ENCODE assay signal across 27 mouse cellular contexts in the genomic region with DNA sequence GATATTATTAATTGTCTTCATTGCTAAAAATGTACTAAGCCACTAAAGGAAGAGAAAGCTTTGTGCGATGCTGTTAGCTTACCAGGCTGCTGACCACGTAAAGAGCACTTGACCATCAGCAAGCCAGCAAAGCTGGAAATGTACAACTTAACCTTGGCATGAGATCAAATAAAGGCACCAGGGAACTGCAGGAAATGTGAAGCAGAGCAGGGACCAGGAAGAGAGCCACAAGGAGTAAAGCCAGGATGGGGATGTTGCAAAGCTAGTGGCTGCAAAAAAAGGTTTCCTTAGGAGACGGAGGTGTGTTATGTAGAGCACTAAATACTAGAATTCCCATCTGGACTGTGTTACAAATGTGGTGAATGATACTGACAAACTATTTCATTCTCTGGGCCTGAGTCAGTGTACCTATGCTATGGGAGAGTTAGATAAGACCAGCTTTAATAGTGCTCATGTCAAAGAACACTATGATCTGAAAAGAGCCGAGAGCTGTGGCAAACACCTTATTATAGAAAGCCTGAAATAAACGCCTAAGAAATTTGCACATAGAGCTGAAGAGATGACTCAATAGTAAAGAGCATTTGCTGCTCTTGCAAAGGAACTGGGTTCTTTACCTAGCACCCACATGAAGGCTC.
DNase-seq lines count a peak whose midpoint lies in the region; ATAC-seq and TF ChIP-seq lines count a peak whose summit lies in the region.
"Had no signal": no experiment of that assay in that cellular context is flagged by ENCODE, and none has a peak within 500 bp of the region (broad histone marks: within the 10 kb centered on the region; RNA-seq: fewer than 3 reads in every experiment).

No protein-coding gene starts in this region.

- TF ChIP-seq POLR2A in limb, embryonic 14.5 days (IDR thresholded peaks at IDR 0.05; ENCODE audit: borderline replicate concordance, extremely low read depth, insufficient read depth, insufficient read length) = no peak

- peak; percentile 55 for ATAC-seq in heart, embryonic 16.5 days (replicated peaks; ENCODE audit: extremely low read depth, insufficient read depth, low FRiP score)
- ATAC-seq in limb, embryonic 14.5 days (ENCODE audit: low FRiP score, low read depth) = no peak
- ATAC-seq in forebrain, embryonic 14.5 days = no peak
- ATAC-seq: activated CD4-positive, CD25-positive, alpha-beta regulatory T cell, adult 4 months; hindbrain, embryonic 16.5 days; intestine, embryonic 15.5 days had no signal

- 31% methylated on average over 5 of the region's 5 CpGs for WGBS in heart, embryonic 16.5 days
- 87% methylated on average over 5 of the region's 5 CpGs for WGBS in limb, embryonic 14.5 days
- WGBS in limb, embryonic 10.5 days = 87% methylated on average over 5 of the region's 5 CpGs
- 91% methylated on average over 5 of the region's 5 CpGs for WGBS in forebrain, embryonic 14.5 days

- H3K9me3 ChIP-seq in heart, embryonic 16.5 days (replicated peaks; ENCODE audit: control insufficient read depth, low read length) = no peaks in the 10 kb centered on the region
- no peaks in the 10 kb centered on the region for H3K9me3 ChIP-seq in limb, embryonic 14.5 days (ENCODE audit: control insufficient read depth, low read length)
- H3K9me3 ChIP-seq in limb, embryonic 10.5 days (replicated peaks) = no peaks in the 10 kb centered on the region
- H3K9me3 ChIP-seq in forebrain, embryonic 14.5 days (replicated peaks; ENCODE audit: control insufficient read depth, low read length) = no peaks in the 10 kb centered on the region
- H3K9me3 ChIP-seq: embryonic facial prominence, embryonic 13.5 days; forebrain, embryonic 12.5 days; heart, embryonic 10.5 days; hindbrain, embryonic 10.5 days; intestine, embryonic 15.5 days; limb, embryonic 13.5 days; liver, embryonic 13.5 days had no signal

- H3K27ac ChIP-seq in heart, embryonic 16.5 days (ENCODE audit: low read length) = peak overlapping the region; percentile 36
- H3K27ac ChIP-seq in limb, embryonic 14.5 days (replicated peaks; ENCODE audit: low read depth, low read length) = no peak overlapping the region
- H3K27ac ChIP-seq in limb, embryonic 10.5 days = no peak overlapping the region
- no peak overlapping the region for H3K27ac ChIP-seq in forebrain, embryonic 14.5 days (ENCODE audit: low read depth, low read length)
- H3K27ac ChIP-seq: embryonic facial prominence, embryonic 13.5 days; forebrain, embryonic 12.5 days; heart, embryonic 10.5 days; hindbrain, embryonic 10.5 days; intestine, embryonic 15.5 days; limb, embryonic 13.5 days; liver, embryonic 13.5 days had no signal

- no peak overlapping the region for H3K9ac ChIP-seq in heart, embryonic 16.5 days (ENCODE audit: low read length)
- peak overlapping the region; percentile 12; the same call in 1 of the 2 replicates for H3K9ac ChIP-seq in limb, embryonic 14.5 days (ENCODE audit: low read depth, low read length, severe bottlenecking)
- H3K9ac ChIP-seq in forebrain, embryonic 14.5 days (ENCODE audit: low read length) = no peak overlapping the region
- H3K9ac ChIP-seq: embryonic facial prominence, embryonic 13.5 days; forebrain, embryonic 12.5 days; intestine, embryonic 15.5 days; limb, embryonic 13.5 days; liver, embryonic 13.5 days had no signal

- H3K36me3 ChIP-seq in heart, embryonic 16.5 days (ENCODE audit: control insufficient read depth, insufficient read depth) = no peaks in the 10 kb centered on the region
- no peaks in the 10 kb centered on the region for H3K36me3 ChIP-seq in limb, embryonic 14.5 days (ENCODE audit: control insufficient read depth, insufficient read depth, low read length)
- H3K36me3 ChIP-seq in limb, embryonic 10.5 days = no peaks in the 10 kb centered on the region
- H3K36me3 ChIP-seq in forebrain, embryonic 14.5 days (ENCODE audit: control insufficient read depth, insufficient read depth, low read length) = no peaks in the 10 kb centered on the region
- H3K36me3 ChIP-seq: embryonic facial prominence, embryonic 13.5 days; forebrain, embryonic 12.5 days; heart, embryonic 10.5 days; hindbrain, embryonic 10.5 days; intestine, embryonic 15.5 days; limb, embryonic 13.5 days; liver, embryonic 13.5 days had no signal

- no peaks in the 10 kb centered on the region for H3K27me3 ChIP-seq in heart, embryonic 16.5 days (ENCODE audit: control insufficient read depth, insufficient read depth, low read length)
- H3K27me3 ChIP-seq in limb, embryonic 14.5 days (ENCODE audit: control insufficient read depth, insufficient read depth, low read length) = no peaks in the 10 kb centered on the region
- H3K27me3 ChIP-seq in limb, embryonic 10.5 days (ENCODE audit: low read depth, poor library complexity, severe bottlenecking) = no peaks in the 10 kb centered on the region
- H3K27me3 ChIP-seq in forebrain, embryonic 14.5 days (replicated peaks; ENCODE audit: control insufficient read depth, insufficient read depth, low read length) = no peaks in the 10 kb centered on the region
- H3K27me3 ChIP-seq: embryonic facial prominence, embryonic 13.5 days; forebrain, embryonic 12.5 days; intestine, embryonic 15.5 days; limb, embryonic 13.5 days; liver, embryonic 13.5 days had no signal

- H3K4me3 ChIP-seq in heart, embryonic 16.5 days (ENCODE audit: low read length) = no peak overlapping the region
- H3K4me3 ChIP-seq in limb, embryonic 14.5 days (replicated peaks; ENCODE audit: low read length) = no peak overlapping the region
- no peak overlapping the region for H3K4me3 ChIP-seq in limb, embryonic 10.5 days
- H3K4me3 ChIP-seq in forebrain, embryonic 14.5 days (ENCODE audit: low read depth, low read length) = no peak overlapping the region
- H3K4me3 ChIP-seq: embryonic facial prominence, embryonic 13.5 days; erythroblast, embryonic 14.5 days; forebrain, embryonic 12.5 days; heart, embryonic 10.5 days; hindbrain, embryonic 10.5 days; intestine, embryonic 15.5 days; limb, embryonic 13.5 days; liver, embryonic 13.5 days had no signal

- H3K4me1 ChIP-seq in heart, embryonic 16.5 days (ENCODE audit: control insufficient read depth, insufficient read depth, low read length) = peaks cover 9% of the 10 kb centered on the region; the same call in 1 of the 2 replicates
- no peaks in the 10 kb centered on the region for H3K4me1 ChIP-seq in limb, embryonic 14.5 days (ENCODE audit: control insufficient read depth, insufficient read depth, low read length)
- no peaks in the 10 kb centered on the region for H3K4me1 ChIP-seq in limb, embryonic 10.5 days
- no peaks in the 10 kb centered on the region for H3K4me1 ChIP-seq in forebrain, embryonic 14.5 days (ENCODE audit: control insufficient read depth, insufficient read depth, low read length)
- H3K4me1 ChIP-seq: forebrain, embryonic 12.5 days; hindbrain, embryonic 10.5 days; intestine, embryonic 15.5 days; limb, embryonic 13.5 days; liver, embryonic 13.5 days had no signal

- peak; percentile 43 for DNase-seq in frontal cortex, adult 2 months (ENCODE audit: extremely low spot score in 1 of 2, low spot score in 1 of 2)
- no peak for DNase-seq in frontal cortex, postnatal 10 days (ENCODE audit: low spot score in 2 of 2)
- DNase-seq in heart, adult 9 months (ENCODE audit: low spot score in 2 of 2) = no peak
- DNase-seq in limb, embryonic 14.5 days (ENCODE audit: low spot score) = no peak
- DNase-seq in limb, embryonic 10.5 days (ENCODE audit: low spot score) = no peak
- no peak for DNase-seq in forebrain, embryonic 14.5 days (ENCODE audit: low spot score)
- DNase-seq: cerebellum, adult 8-10 months; cerebellum, postnatal 36 days; embryo, embryonic 11 days; gastrocnemius, postnatal 25 days; kidney, postnatal 36 days; liver, embryonic 13.5 days; lung, adult 2 months; lung, postnatal 14 days; thymus, adult 2 months; thymus, postnatal 4 days had no signal

- H3K4me2 ChIP-seq in heart, embryonic 16.5 days (ENCODE audit: low read depth, low read length) = no peak overlapping the region
- no peak overlapping the region for H3K4me2 ChIP-seq in limb, embryonic 14.5 days (replicated peaks; ENCODE audit: low read depth, low read length, severe bottlenecking)
- H3K4me2 ChIP-seq in forebrain, embryonic 14.5 days (ENCODE audit: low read length) = no peak overlapping the region
- H3K4me2 ChIP-seq: embryonic facial prominence, embryonic 13.5 days; forebrain, embryonic 12.5 days; intestine, embryonic 15.5 days; limb, embryonic 13.5 days; liver, embryonic 13.5 days; midbrain, embryonic 11.5 days had no signal

Comparison
In these comparisons a context has a peak if more than half of its experiments do, and no peak if none do; other contexts are left out.
1. DNase-seq: peak in frontal cortex, adult 2 months (2 of 2); none in frontal cortex, postnatal 10 days (0 of 2), heart, adult 9 months (0 of 2), limb, embryonic 14.5 days (single experiment), limb, embryonic 10.5 days (single experiment) and forebrain, embryonic 14.5 days (single experiment).